Mouse (Mus musculus): ENCODE measurements around the gene Afg1l.

GRCm38 (mm10) chr10:42457557-42458191 lies 20.7 kb downstream of the Afg1l start:
- TF ChIP-seq POLR2A (IDR thresholded peaks at IDR 0.05; ENCODE audit: insufficient read depth, low read depth, low read length) (no peak), CTCF (IDR thresholded peaks at IDR 0.05; ENCODE audit: insufficient read depth, low read depth, low read length) (no peak)

Measured in olfactory bulb, adult 2 months (tissue).